Mouse (Mus musculus) lung, postnatal 0 days (tissue): ENCODE data around the gene Vps9d1. TPM values are rescaled to one million over a fixed set of nuclear protein-coding genes. Genes with fewer than 3 reads are reported as not detected.
A peak's percentile ranks its signal among the peaks of the same experiment; 100 is the strongest.

ENCODE experiments used
- ATAC-seq: fragments of 200-750 bp; cut with Nextera tagmentation; 2 replicates; pipeline ENCODE4 v1.8.0; 2017; ENCODE audit warnings: moderate library complexity
- DNase-seq: peaks from one replicate; pipeline ENCODE4 v3.0.0-alpha.2; 2016; ENCODE audit warnings: low spot score
- H3K27ac ChIP-seq: fragments of 300-500 bp; sonication (generic); 2 replicates; pipeline ENCODE4 v1.5.1; 2014; ENCODE audit warnings: antibody characterized with exemption, mild to moderate bottlenecking, low read length, mixed read lengths
- H3K27me3 ChIP-seq: fragments of 300-500 bp; sonication (generic); replicated peaks from 2 replicates; pipeline ENCODE4 v1.6.1; 2014; ENCODE audit warnings: low read length, mixed read lengths; ENCODE audit not compliant: insufficient read depth
- H3K36me3 ChIP-seq: fragments of 300-500 bp; sonication (generic); 2 replicates; pipeline ENCODE4 v1.6.1; 2014; ENCODE audit warnings: low read length, mixed read lengths; ENCODE audit not compliant: insufficient read depth
- H3K4me1 ChIP-seq: fragments of 300-500 bp; sonication (generic); 2 replicates; pipeline ENCODE4 v1.6.1; 2014; ENCODE audit warnings: antibody characterized with exemption, low read depth, low read length, mixed read lengths; ENCODE audit not compliant: insufficient read depth
- H3K4me2 ChIP-seq: fragments of 300-500 bp; sonication (generic); replicated peaks from 2 replicates; pipeline ENCODE4 v1.6.1; 2014; ENCODE audit warnings: low read depth, mild to moderate bottlenecking, low read length, moderate library complexity, mixed read lengths
- H3K4me3 ChIP-seq: fragments of 300-500 bp; sonication (generic); 2 replicates; pipeline ENCODE4 v1.5.1; 2014; ENCODE audit warnings: low read depth, low read length
- H3K9ac ChIP-seq: fragments of 300-500 bp; sonication (generic); replicated peaks from 2 replicates; pipeline ENCODE4 v1.6.1; 2014; ENCODE audit warnings: low read depth, mild to moderate bottlenecking
- H3K9me3 ChIP-seq: fragments of 300-500 bp; sonication (generic); 2 replicates; pipeline ENCODE4 v1.6.1; 2016; ENCODE audit warnings: low read length, mixed read lengths
- CTCF ChIP-seq: IDR thresholded peaks from 2 replicates; pipeline ENCODE4 v1.5.1; 2016; ENCODE audit warnings: antibody characterized with exemption, mild to moderate bottlenecking
- EP300 ChIP-seq: IDR thresholded peaks from 2 replicates; pipeline ENCODE4 v1.6.1; 2016; ENCODE audit warnings: antibody characterized with exemption, mild to moderate bottlenecking, control low read depth
- WGBS: fragments of 180-500 bp; shearing (Covaris S2); extraction: QIAGEN DNeasy Blood & Tissue Kit; methylation state at CpG from one replicate; pipeline ENCODE4 v1.1.7; 2014; 5-methylcytosine and 5-hydroxymethylcytosine counted together
- polyA plus RNA-seq: library from polyadenylated mRNA; unstranded; fragments of >200 nt; fragmentation: Nextera tagmentation; extraction: Ambion mirVana; gene quantifications from 2 replicates; pipeline ENCODE4 v1.2.1, GENCODE M21; 2015

The Vps9d1 gene
- polyA plus RNA-seq, 1 experiment from 2014 or later, result 14.0 TPM

GRCm38 (mm10) chr8:123242107-123242923 lies 11.8 kb downstream of the Vps9d1 start:
- H3K27ac ChIP-seq, result no peak overlapping the region
- no peak overlapping the region for H3K9ac ChIP-seq
- no peak for ATAC-seq
- H3K4me1 ChIP-seq, result no peaks in the 10 kb centered on the region
- no peak overlapping the region for H3K4me3 ChIP-seq
- H3K27me3 ChIP-seq, result no peaks in the 10 kb centered on the region
- no peak for DNase-seq
- TF ChIP-seq EP300, result no peak
- no peak for TF ChIP-seq CTCF
- no peaks in the 10 kb centered on the region for H3K9me3 ChIP-seq
- 77% methylated on average over 7 of the region's 7 CpGs for WGBS
- peaks cover 25% of the 10 kb centered on the region for H3K36me3 ChIP-seq
- H3K4me2 ChIP-seq, result no peak overlapping the region

GRCm38 (mm10) chr8:123239398-123239797 lies 14.8 kb downstream of the Vps9d1 start:
- H3K4me2 ChIP-seq, result no peak overlapping the region
- no peak overlapping the region for H3K4me3 ChIP-seq
- no peak overlapping the region for H3K9ac ChIP-seq
- 87% methylated on average over 10 of the region's 10 CpGs for WGBS
- ATAC-seq (no peak), DNase-seq (no peak)
- H3K36me3 ChIP-seq, result no peaks in the 10 kb centered on the region
- TF ChIP-seq EP300 (no peak), CTCF (no peak)
- H3K27ac ChIP-seq, result no peak overlapping the region
- H3K9me3 ChIP-seq, result no peaks in the 10 kb centered on the region
- 0 out of 2 replicates have a peak, but pooled peaks cover 7% of the 10 kb centered on the region for H3K27me3 ChIP-seq
- peaks cover 4% of the 10 kb centered on the region; the same call in 1 of the 2 replicates for H3K4me1 ChIP-seq

DNA sequence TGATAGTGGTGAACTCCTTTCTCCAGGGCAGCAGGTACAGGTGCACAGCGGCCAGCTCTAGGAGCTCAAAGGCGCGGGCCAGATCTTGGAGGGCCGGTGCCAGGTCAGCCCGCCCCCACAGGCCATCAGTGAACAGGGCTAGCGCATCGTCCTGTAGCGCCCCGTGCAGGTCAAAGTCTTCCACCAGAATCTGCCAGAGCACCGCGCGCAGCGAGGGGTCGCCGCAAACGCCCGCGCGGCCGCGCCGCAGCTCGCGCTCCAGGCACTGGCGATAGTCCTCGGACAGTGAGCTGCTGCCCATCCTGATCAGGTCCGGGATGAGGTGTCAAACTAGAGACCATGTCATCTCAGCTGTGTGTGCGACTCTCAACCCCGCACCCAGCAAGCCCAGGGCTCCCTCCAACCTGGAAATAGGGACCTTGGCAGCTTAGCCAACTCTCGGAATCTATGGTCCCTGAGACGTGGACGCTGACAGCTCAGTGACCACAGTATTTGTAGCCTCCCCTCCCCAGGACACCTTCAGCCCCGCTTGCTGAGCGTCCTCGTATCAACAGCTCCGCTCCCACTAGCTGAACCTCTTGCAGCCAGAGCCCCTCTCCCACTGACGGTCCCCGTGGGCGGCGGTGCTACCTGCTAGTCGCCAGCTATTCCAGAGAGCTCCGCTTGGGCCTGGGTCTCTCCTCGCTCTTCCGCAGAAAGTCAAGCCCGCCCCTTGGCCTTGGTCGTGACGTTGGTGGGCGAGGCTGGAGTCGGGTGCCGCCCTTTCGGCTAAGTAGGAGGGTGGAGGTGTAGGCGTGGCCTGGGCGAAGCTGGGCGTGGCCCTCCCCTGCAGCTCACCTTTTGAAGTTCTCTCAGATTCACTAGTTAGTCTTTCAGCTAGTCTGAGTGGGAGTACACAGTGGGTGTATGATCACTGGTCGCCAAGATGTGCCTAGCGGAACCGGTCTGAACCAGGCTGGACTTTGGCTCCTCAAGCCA lies 18.3 kb downstream of the Vps9d1 start, which contains the start of gene Spata2l:
TSS of gene Spata2l (minus strand) at position 714 of the 978 bp plus-strand sequence.
- WGBS, result under 1% methylated on average over 57 of the region's 57 CpGs
- ATAC-seq (peak; percentile 93), DNase-seq (peak; percentile 92)
- peaks cover 4% of the 10 kb centered on the region; the same call in 1 of the 2 replicates for H3K4me1 ChIP-seq
- no peaks in the 10 kb centered on the region for H3K9me3 ChIP-seq
- peak within 1 kb of the TSS; percentile 95 for H3K4me2 ChIP-seq
- H3K36me3 ChIP-seq, result no peaks in the 10 kb centered on the region
- TF ChIP-seq CTCF (peak; percentile 63), EP300 (no peak)
- H3K4me3 ChIP-seq, result peak within 1 kb of the TSS; percentile 60
- peak within 1 kb of the TSS; percentile 20 for H3K9ac ChIP-seq
- H3K27me3 ChIP-seq, result 0 out of 2 replicates have a peak, but pooled peaks cover 7% of the 10 kb centered on the region
- no peak within 1 kb of the TSS for H3K27ac ChIP-seq

DNA sequence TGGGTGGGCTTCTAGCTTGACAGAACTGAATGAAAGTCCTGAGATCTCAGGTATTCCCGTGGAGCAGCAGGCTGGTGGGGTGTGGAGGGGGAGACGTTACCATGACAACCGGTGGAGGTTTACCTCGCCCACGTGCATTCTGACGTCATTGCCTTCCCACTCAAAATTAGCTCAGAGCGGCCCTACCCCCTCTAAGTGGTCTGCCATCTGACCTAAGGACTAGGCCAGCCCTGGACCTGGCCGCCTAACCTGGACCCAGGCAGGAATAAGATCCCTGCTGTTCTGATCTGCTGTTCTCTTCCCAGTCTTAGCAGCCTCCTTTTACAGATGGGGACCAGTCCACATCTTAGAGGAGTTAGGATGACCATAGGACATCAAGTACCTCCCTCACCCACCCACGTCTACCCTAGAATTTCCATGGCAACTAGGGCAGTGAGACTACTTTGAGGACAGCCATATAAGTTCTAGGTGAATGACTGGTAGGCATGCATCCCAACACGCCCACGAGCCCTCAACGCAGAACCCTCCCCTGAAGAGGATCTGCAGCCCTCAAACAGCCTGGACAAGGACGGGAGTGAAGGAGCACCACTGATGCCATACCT lies 19.1 kb downstream of the Vps9d1 start:
- 0 out of 2 replicates have a peak, but pooled peaks cover 7% of the 10 kb centered on the region for H3K27me3 ChIP-seq
- no peak overlapping the region for H3K27ac ChIP-seq
- peaks cover 4% of the 10 kb centered on the region; the same call in 1 of the 2 replicates for H3K4me1 ChIP-seq
- DNase-seq (peak; percentile 40), ATAC-seq (peak; percentile 12; the same call in 1 of the 2 replicates)
- no peak overlapping the region for H3K9ac ChIP-seq
- no peaks in the 10 kb centered on the region for H3K36me3 ChIP-seq
- no peaks in the 10 kb centered on the region for H3K9me3 ChIP-seq
- peak overlapping the region; percentile 60 for H3K4me3 ChIP-seq
- peak overlapping the region; percentile 95 for H3K4me2 ChIP-seq
- no peak for TF ChIP-seq EP300
- no peak for TF ChIP-seq CTCF
- 21% methylated on average over 13 of the region's 13 CpGs for WGBS

GRCm38 (mm10) chr8:123233760-123234159 lies 20.4 kb downstream of the Vps9d1 start:
- Histone ChIP-seq H3K4me2 (no peak overlapping the region), H3K9ac (no peak overlapping the region), H3K27ac (no peak overlapping the region), H3K4me1 (peaks cover 4% of the 10 kb centered on the region; the same call in 1 of the 2 replicates), H3K4me3 (no peak overlapping the region), H3K27me3 (0 out of 2 replicates have a peak, but pooled peaks cover 7% of the 10 kb centered on the region), H3K36me3 (no peaks in the 10 kb centered on the region), H3K9me3 (no peaks in the 10 kb centered on the region)
- 75% methylated on average over 11 of the region's 11 CpGs for WGBS
- DNase-seq (no peak), ATAC-seq (no peak)
- no peak for TF ChIP-seq EP300
- no peak for TF ChIP-seq CTCF
